Mouse (Mus musculus): ENCODE results near the gene Nusap1. TPM values are rescaled to one million over a fixed set of nuclear protein-coding genes. Genes with fewer than 3 reads are reported as not detected.
"Not testable (repeated sequence)": the region's sequence is repeated elsewhere in the genome, so short reads cannot be mapped to it uniquely, and the experiment has no call there.

Gene Nusap1
- total RNA-seq (2021) = under 1 TPM; 0.28 to 0.70 TPM
- long read RNA-seq, experiment 1, partial matches to known transcripts = 1 of 2 reads
- long read RNA-seq, experiment 1, other reads (novel, unspliced or antisense) = 1 of 2 reads
- long read RNA-seq, experiment 2, partial matches to known transcripts = 0 of 1 reads
- long read RNA-seq, experiment 2, other reads (novel, unspliced or antisense) = 1 of 1 reads

- peak; percentile 87 to 90 for DNase-seq (ENCODE audit: low spot score in 2 of 2)
These were observed at the start of gene Nusap1, which contains the start of gene Oip5 for GRCm38 (mm10) chr2:119618199-119618982. TSS of gene Nusap1 (plus strand) at chr2:119618298. TSS of gene Oip5 (minus strand) at chr2:119618469.

DNA sequence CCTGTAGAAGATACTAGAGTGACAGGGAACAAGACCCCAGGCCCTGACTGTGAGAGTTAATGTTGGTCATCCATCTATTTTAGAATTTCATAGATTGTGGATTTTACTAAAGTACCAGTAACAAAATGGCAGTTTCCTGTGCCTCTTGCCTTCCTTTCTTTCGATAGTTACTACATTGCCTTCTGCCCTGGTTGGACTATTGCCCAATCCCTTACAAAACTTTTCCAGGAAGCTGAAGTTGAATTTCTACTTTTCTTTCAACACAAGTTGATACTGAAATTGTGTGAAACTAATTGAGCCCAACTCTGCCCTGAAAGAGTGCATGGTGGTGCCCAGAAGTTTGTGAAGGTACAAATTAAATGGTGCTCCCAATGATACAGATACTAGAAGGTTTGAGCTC, 45.6 kb upstream of the Nusap1 start:
- no peak for DNase-seq (ENCODE audit: low spot score in 2 of 2)

DNA sequence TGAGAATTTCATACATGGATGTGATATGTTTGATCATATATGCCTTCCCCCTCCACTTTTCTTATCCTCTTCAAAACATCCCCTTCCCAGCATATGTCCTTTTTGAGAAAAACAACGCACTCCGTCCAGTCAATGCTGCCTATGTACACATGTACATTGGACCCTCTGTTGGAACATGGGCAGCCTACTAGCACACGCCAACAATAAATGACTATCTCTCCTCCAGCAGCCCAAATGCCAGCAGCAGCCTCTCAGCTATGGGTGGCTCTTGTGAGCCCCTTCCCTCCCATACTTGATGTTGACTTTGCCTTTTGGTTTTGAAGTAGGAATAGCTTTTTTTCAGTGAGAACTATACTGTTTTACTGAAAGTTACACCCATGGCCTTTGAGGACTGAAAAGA, 36.5 kb upstream of the Nusap1 start:
- DNase-seq (ENCODE audit: low spot score in 2 of 2) = no peak

DNA sequence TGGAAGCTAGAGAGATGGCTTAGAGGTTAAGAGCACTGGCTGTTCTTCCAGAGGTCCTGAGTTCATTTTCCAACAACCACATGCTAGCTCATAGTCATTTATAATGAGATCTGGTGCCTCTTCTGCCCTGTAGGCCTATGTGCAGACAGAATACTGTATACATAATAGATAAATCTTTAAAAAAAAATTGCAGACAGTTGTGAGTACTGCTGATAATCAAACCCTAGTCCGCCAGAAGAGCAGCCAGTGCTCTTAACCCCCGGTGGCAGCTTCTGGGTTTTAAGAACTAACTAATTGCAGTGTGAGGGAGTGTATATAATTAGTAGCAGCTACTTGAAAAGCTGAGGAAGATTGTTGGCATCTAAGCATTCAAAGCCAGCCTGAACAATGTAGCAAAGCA, 34.7 kb upstream of the Nusap1 start:
- no peak for DNase-seq (ENCODE audit: low spot score in 2 of 2)

GRCm38 (mm10) chr2:119584282-119584681, 33.8 kb upstream of the Nusap1 start:
- DNase-seq (ENCODE audit: low spot score in 2 of 2) = no peak

- DNase-seq (ENCODE audit: low spot score in 2 of 2) = peak in 1 of 2 experiments; percentile 39
These were observed 30.7 kb upstream of the Nusap1 start for GRCm38 (mm10) chr2:119587383-119587782.

DNA sequence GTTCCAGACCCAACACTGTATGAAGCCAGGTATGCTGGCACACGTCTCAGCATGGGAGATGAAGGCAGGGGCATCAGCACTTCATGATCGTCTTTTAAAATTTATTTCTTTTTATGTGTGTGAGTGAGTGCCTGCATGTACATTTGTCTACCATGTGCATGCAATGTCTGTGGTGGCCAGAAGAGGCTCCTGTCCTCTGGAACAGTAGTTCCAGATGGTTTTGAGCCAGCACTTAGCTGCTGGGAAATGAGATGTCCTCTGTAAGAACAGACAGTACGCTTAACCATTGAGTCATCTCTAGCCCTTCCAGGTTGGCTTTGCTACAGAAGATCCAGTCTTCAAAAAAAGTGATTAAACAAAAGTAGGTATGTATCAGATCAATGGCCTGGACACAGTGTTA, 26.9 kb upstream of the Nusap1 start:
- no peak for DNase-seq (ENCODE audit: low spot score in 2 of 2)

DNA sequence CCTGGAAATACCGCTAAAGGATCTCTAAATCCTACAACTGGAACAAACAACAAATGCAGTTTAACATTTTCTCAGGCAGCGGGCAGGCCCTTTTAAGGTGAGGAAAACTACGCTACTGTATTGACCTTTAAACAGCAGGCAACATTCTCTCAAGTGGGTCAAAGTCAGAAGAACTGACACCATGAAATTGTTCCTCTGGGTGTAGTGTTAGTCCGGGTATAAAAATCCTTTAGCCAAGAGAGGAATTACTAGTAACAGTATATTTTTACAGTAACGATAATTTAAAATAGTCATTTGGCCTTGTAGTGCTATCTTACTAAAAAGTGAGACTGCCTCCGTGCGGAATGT, 24.4 kb upstream of the Nusap1 start:
- DNase-seq (ENCODE audit: low spot score in 2 of 2) = no peak

DNA sequence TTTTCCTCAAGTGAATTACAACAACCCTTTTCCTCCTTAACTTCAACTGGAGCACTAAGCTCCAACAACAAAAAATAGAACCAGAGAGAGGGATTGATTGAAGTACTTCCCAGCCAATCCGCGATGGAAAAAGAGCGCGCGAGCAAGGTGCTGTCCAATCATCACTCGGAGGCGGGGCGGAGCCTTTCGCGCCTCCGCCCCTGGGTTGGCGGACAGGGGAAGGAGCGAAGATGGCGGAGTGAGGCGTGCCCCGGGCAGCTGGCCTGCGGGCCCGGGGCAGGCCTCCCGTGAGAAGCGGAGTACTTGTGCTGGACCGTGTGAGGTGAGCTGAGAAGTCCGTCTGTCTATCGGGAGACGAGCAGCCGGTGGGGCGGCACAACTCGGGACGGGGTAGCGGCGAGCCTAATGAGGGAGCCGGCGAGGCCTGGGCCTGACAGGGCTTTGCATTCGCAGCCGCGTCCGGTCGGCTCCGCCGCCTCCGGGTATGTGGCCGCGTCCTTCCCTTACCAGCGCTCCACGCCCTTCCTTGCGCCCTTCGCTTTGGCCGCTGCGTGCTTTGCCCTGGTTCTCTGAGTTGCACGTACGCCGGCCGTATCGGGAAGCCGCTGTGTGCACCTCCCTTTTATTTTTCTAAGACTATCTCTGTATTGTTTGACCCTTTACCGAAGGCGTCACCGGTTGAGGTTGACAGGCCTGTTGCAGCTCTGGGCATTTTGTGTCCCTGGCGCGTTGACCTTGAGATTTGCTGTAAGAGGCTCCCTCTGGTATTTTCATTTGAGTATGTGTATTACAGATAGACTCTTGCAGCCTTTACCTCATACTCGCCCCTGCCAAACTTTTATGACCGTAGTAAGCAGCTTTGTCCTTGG, 23.8 kb upstream of the Nusap1 start:
- peak; percentile 99 for DNase-seq (ENCODE audit: low spot score in 2 of 2)

- no peak for DNase-seq (ENCODE audit: low spot score in 2 of 2)
These were observed 22.8 kb upstream of the Nusap1 start for GRCm38 (mm10) chr2:119595308-119595707.

GRCm38 (mm10) chr2:119596781-119597330, 21.2 kb upstream of the Nusap1 start:
- peak; percentile 37 to 41 for DNase-seq (ENCODE audit: low spot score in 2 of 2)

GRCm38 (mm10) chr2:119601027-119601426, 17.1 kb upstream of the Nusap1 start:
- DNase-seq (ENCODE audit: low spot score in 2 of 2) = peak in 1 of 2 experiments; percentile 12

- DNase-seq (ENCODE audit: low spot score in 2 of 2) = not testable (repeated sequence)
These were observed 16.5 kb upstream of the Nusap1 start for GRCm38 (mm10) chr2:119601575-119601974.

DNA sequence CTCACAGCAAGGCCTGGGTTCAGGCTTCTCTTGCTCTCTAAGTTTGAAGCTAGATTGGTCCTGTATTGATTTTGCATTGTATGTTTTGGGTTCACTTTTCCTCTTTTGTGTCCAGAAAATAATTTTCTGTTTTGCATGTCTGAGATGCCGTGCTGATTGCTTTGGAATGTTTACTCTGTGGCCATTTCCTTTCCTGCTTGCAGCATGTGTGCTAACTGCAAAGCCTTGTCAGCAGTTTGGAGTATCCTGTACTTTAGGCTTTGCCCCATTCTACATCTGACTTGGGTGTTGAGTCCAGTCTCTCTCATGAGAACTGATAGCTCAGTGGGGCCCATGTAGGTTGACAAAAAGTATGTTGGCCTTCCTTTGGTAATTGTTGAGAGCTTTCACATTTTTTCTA, 15.6 kb upstream of the Nusap1 start:
- no peak for DNase-seq (ENCODE audit: low spot score in 2 of 2)

- DNase-seq (ENCODE audit: low spot score in 2 of 2) = no peak
These were observed 14.2 kb upstream of the Nusap1 start for GRCm38 (mm10) chr2:119603909-119604308.

DNA sequence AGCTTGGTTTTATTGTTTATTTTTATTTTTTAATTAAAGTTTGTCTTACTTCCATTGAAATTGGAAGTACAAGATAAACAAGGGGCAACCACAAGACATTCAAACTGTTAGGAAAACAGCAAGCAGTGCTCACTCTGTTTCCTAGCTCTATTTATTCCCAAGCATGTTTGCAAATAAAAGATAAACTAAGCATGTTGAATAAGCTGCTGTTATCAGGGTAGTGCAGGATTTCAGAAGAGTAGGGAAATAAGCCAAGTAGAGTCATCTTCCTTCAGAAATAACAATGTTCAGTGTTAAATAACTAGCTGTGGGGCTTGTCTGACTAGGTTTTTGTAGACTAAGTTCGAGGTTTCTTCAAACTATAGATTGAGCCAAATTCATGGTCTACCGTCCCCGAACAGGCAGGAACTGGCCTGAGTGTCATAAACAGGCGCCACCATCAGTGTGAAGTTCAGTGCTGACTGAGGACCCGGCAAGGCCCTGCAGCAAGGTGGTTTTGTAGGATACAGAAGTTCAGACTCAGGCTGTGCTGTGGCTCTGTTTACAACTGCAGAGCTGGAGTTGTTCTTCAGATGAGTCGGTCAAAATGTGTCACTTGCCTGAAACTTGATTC, 12.6 kb upstream of the Nusap1 start:
- DNase-seq (ENCODE audit: low spot score in 2 of 2) = no peak

DNA sequence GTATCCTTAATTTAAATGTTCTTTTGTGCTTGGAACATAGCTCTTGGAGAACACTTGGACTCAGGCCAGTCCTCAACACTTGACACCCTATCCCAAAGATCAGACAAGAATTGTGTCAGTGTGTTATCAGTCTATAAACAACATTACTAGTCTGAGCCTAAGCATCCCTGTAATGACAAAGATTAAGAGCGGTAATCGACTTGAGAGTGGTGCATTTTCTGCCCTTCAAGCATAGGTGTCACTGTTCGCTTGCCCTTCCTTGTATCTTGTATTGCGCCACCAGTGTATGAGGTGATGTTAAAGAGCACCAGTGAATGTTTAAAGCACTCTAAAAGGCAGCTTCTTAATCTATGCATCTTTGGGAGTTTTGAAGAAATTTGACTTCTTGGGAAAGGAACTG, 11.1 kb upstream of the Nusap1 start:
- DNase-seq (ENCODE audit: low spot score in 2 of 2) = no peak

- no peak for DNase-seq (ENCODE audit: low spot score in 2 of 2)
These were observed 278 bp upstream of the Nusap1 start for GRCm38 (mm10) chr2:119617841-119618198.

- DNase-seq (ENCODE audit: low spot score in 2 of 2) = not testable (repeated sequence)
These were observed 904 bp downstream of the Nusap1 start for GRCm38 (mm10) chr2:119619002-119619401.

GRCm38 (mm10) chr2:119621302-119621701, 3.2 kb downstream of the Nusap1 start:
- no peak for DNase-seq (ENCODE audit: low spot score in 2 of 2)

DNA sequence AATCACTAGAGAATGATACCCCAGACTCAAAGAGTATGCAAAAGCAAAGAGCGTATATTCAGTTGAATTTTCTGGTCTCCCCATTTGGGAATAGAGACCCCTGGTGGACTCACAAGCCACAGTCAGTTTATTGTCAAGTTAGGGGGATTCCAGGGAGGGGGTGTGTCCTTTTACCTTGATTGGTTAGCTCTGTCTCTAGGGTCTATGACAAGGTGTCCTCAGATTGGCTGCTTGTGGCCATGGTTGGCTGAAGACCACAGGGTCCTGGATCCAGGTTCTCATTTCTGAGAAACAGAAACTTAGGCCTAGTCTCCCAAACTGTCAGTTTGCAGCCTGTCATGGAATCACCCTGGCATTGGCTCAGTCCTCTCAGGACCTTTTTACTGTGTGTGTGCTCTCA, 18.7 kb downstream of the Nusap1 start:
- DNase-seq (ENCODE audit: low spot score in 2 of 2) = no peak

Measured in left cerebral cortex, adult 18-20 months (tissue).